Mouse (Mus musculus): ENCODE data around the gene Flot2. TPM values are rescaled to one million over a fixed set of nuclear protein-coding genes. Genes with fewer than 3 reads are reported as not detected.

Gene Flot2
- total RNA-seq, 2 experiments from 2014 or later = 86.2 to 86.3 TPM

- DNase-seq (ENCODE audit: low spot score in 2 of 2) = no peak
Observed at GRCm38 (mm10) chr11:78097077-78097476, 59.3 kb downstream of the Flot2 start.

GRCm38 (mm10) chr11:78100746-78101145 lies 63.0 kb downstream of the Flot2 start:
- DNase-seq (ENCODE audit: low spot score in 2 of 2) = no peak

GRCm38 (mm10) chr11:78102142-78102541 lies 64.4 kb downstream of the Flot2 start:
- DNase-seq (ENCODE audit: low spot score in 2 of 2) = no peak

- no peak for DNase-seq (ENCODE audit: low spot score in 2 of 2)
Observed at GRCm38 (mm10) chr11:78102958-78103747, 65.4 kb downstream of the Flot2 start.

- no peak for DNase-seq (ENCODE audit: low spot score in 2 of 2)
Observed at GRCm38 (mm10) chr11:78104501-78104900, 66.8 kb downstream of the Flot2 start.

Small RNAs within 50 kb of the gene (microRNA-seq; reads per million reads assigned to microRNA genes)
- gene Mir144 (ENCODE audit: borderline number of aligned reads in 2 of 2) (112 to 1,706 reads per million in 2 experiments), gene Mir451a (ENCODE audit: borderline number of aligned reads in 2 of 2) (0 reads per million in 2 experiments), gene Mir451b (ENCODE audit: borderline number of aligned reads in 2 of 2) (0 reads per million in 2 experiments)

Other genes with a start within 250 kb of the Flot2 start
- gene Pipox, start 143.8 kb upstream of the Flot2 start, total RNA-seq (2021) = 1 to 10 TPM in 1 of 2 experiments, under 1 TPM in 1; 0.26 to 2.4 TPM
- gene Sez6, start 107.1 kb upstream of the Flot2 start, total RNA-seq (2021) = 1 to 10 TPM; 2.1 to 2.4 TPM
- 10 to 100 TPM; 42.3 to 51.8 TPM for gene Phf12, start 55.2 kb upstream of the Flot2 start, total RNA-seq (2021)
- gene Dhrs13, start 5.7 kb upstream of the Flot2 start, total RNA-seq (2021) = 10 to 100 TPM in 1 of 2 experiments, 1 to 10 TPM in 1; 8.4 to 10.1 TPM
- 10 to 100 TPM; 27.8 to 31.7 TPM for gene Eral1, start 42.5 kb downstream of the Flot2 start, total RNA-seq (2021)
- gene Fam222b, start 56.7 kb downstream of the Flot2 start, total RNA-seq (2021) = 10 to 100 TPM; 19.3 to 22.1 TPM
- gene Traf4, start 127.7 kb downstream of the Flot2 start, total RNA-seq (2021) = 10 to 100 TPM; 29.9 to 34.1 TPM
- gene Nek8, start 138.7 kb downstream of the Flot2 start, total RNA-seq (2021) = 10 to 100 TPM in 1 of 2 experiments, 1 to 10 TPM in 1; 9.8 to 12.8 TPM
- gene Tlcd1, start 138.8 kb downstream of the Flot2 start, total RNA-seq (2021) = 10 to 100 TPM; 54.7 to 76.5 TPM
- 1,000 to 10,000 TPM; 1,582 to 1,912 TPM for gene Rpl23a, start 145.7 kb downstream of the Flot2 start, total RNA-seq (2021)
- 10 to 100 TPM; 69.9 to 71.9 TPM for gene Rab34, start 150.5 kb downstream of the Flot2 start, total RNA-seq (2021)
- 10 to 100 TPM; 14.6 to 22.9 TPM for gene Proca1, start 155.5 kb downstream of the Flot2 start, total RNA-seq (2021)
- 100 to 1,000 TPM in 1 of 2 experiments, 10 to 100 TPM in 1; 97.3 to 120 TPM for gene Sdf2, start 207.8 kb downstream of the Flot2 start, total RNA-seq (2021)
- 10 to 100 TPM; 71.5 to 85.0 TPM for gene Supt6, start 208.1 kb downstream of the Flot2 start, total RNA-seq (2021)
- gene 2610507B11Rik, start 223.8 kb downstream of the Flot2 start, total RNA-seq (2021) = 100 to 1,000 TPM; 168 to 185 TPM

Data from adrenal gland, adult 18-20 months (tissue).